Mouse (Mus musculus) hindbrain, embryonic 14.5 days (tissue): ENCODE data around the gene Zmym1. TPM values are rescaled to one million over a fixed set of nuclear protein-coding genes. Genes with fewer than 3 reads are reported as not detected.
A peak's percentile ranks its signal among the peaks of the same experiment; 100 is the strongest.
"Not testable (repeated sequence)": the region's sequence is repeated elsewhere in the genome, so short reads cannot be mapped to it uniquely, and the experiment has no call there.

ENCODE experiments used
- ATAC-seq: fragments of 200-750 bp; cut with Nextera tagmentation; 2 replicates; pipeline ENCODE4 v1.8.0; 2017; ENCODE audit warnings: moderate number of reproducible peaks, mild to moderate bottlenecking, moderate TSS enrichment, moderate library complexity; ENCODE audit not compliant: low FRiP score
- DNase-seq: peaks from one replicate; pipeline ENCODE4 v3.0.0-alpha.2; 2015; ENCODE audit warnings: low spot score
- H3K27ac ChIP-seq: fragments of 300-500 bp; sonication (generic); 2 replicates; pipeline ENCODE4 v1.5.1; 2014; ENCODE audit warnings: mild to moderate bottlenecking, moderate library complexity
- H3K27me3 ChIP-seq: fragments of 300-500 bp; sonication (generic); 2 replicates; pipeline ENCODE4 v1.6.1; 2014; ENCODE audit warnings: mild to moderate bottlenecking, low read length, mixed read lengths; ENCODE audit not compliant: control insufficient read depth, insufficient read depth
- H3K36me3 ChIP-seq: fragments of 300-500 bp; sonication (generic); replicated peaks from 2 replicates; pipeline ENCODE4 v1.6.1; 2014; ENCODE audit not compliant: control insufficient read depth, insufficient read depth
- H3K4me1 ChIP-seq: fragments of 300-500 bp; sonication (generic); replicated peaks from 2 replicates; pipeline ENCODE4 v1.6.1; 2014; ENCODE audit warnings: antibody characterized with exemption, low read length, mixed read lengths; ENCODE audit not compliant: control insufficient read depth, insufficient read depth
- H3K4me2 ChIP-seq: fragments of 300-500 bp; sonication (generic); replicated peaks from 2 replicates; pipeline ENCODE4 v1.6.1; 2014; ENCODE audit warnings: mild to moderate bottlenecking, moderate library complexity
- H3K4me3 ChIP-seq: fragments of 300-500 bp; sonication (generic); replicated peaks from 2 replicates; pipeline ENCODE4 v1.5.1; 2014; ENCODE audit warnings: mild to moderate bottlenecking, low read length
- H3K9ac ChIP-seq: fragments of 300-500 bp; sonication (generic); 2 replicates; pipeline ENCODE4 v1.6.1; 2014
- H3K9me3 ChIP-seq: fragments of 300-500 bp; sonication (generic); 2 replicates; pipeline ENCODE4 v1.6.1; 2016; ENCODE audit warnings: low read length; ENCODE audit not compliant: control insufficient read depth
- WGBS: fragments of 180-500 bp; shearing (Covaris S2); extraction: QIAGEN DNeasy Blood & Tissue Kit; methylation state at CpG from one replicate; pipeline ENCODE4 v1.1.7; 2014; 5-methylcytosine and 5-hydroxymethylcytosine counted together
- polyA plus RNA-seq: library from polyadenylated mRNA; unstranded; fragments of >200 nt; fragmentation: Nextera tagmentation; extraction: Ambion mirVana; gene quantifications from 2 replicates; pipeline ENCODE4 v1.2.1, GENCODE M21; 2014

Zmym1 gene
- polyA plus RNA-seq, 1 experiment from 2014 or later, result 31.6 TPM

DNA sequence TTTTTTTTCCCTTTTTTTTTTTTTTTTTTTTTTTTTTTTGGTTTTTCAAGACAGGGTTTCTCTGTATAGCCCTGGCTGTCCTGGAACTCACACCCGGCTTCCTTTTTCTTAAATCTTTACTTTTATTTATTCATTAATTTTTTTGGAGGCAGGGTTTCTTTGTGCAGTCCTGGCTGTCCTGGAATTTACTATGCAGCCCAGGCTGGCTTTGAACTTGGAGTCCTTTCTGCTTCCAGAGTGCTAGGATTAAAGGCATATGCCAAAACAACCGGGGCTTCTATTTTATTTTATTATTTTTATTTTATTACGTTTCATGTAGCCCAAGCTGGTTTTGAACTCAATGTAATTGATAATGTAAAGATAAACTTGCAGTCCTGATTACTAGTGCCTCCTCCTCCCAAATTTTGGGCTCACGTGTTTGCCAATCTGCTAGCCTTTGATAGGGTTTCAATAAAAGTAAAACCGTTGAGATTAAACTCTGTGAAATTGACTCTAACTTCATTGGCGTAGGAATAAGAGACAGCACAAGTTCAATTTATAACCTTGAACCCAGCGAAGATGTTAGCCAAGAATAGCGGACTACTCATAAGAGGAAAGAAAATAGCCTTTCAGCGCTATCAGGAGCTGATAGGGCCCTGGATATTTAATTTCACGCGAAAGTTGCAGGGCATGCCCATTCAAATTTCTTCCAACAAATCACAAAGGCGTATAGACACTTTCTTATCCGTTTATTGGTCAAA is 40.4 kb downstream of the Zmym1 start:
- Histone ChIP-seq H3K27me3 (no peaks in the 10 kb centered on the region), H3K4me3 (peak overlapping the region; percentile 100), H3K9ac (no peak overlapping the region), H3K4me1 (peaks cover 27% of the 10 kb centered on the region), H3K36me3 (peaks cover 27% of the 10 kb centered on the region), H3K9me3 (no peaks in the 10 kb centered on the region), H3K4me2 (peak overlapping the region; percentile 56), H3K27ac (no peak overlapping the region)
- DNase-seq, result no peak
- 13% methylated on average over 13 of the region's 13 CpGs for WGBS
- ATAC-seq, result no peak

DNA sequence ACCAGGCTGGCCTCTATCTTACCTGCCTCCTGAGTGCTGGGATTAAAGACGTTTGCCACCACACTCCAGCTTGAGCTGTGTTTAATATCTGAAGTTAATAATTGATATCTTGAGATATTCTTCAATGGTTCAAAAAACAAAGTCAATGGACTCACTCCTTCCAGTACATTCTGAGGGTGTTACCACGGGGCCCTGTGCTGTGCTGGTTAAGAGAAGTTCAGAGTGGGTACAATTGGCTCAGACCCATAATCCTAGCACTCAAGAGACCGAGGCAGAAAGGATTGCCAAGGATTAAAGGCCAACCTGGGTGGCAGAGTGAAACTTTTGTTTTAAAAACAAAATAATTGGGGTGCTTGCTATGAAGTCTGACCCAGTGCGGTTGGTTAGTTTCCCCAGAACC is 44.6 kb downstream of the Zmym1 start:
- H3K9ac ChIP-seq, result no peak overlapping the region
- DNase-seq (no peak), ATAC-seq (no peak)
- H3K4me1 ChIP-seq, result 0 out of 2 replicates have a peak, but pooled peaks cover 7% of the 10 kb centered on the region
- WGBS, result 94% methylated on average over 4 of the region's 4 CpGs
- H3K9me3 ChIP-seq, result no peaks in the 10 kb centered on the region
- H3K36me3 ChIP-seq, result no peaks in the 10 kb centered on the region
- H3K27ac ChIP-seq, result no peak overlapping the region
- no peak overlapping the region for H3K4me2 ChIP-seq
- H3K4me3 ChIP-seq, result no peak overlapping the region
- no peaks in the 10 kb centered on the region for H3K27me3 ChIP-seq

DNA sequence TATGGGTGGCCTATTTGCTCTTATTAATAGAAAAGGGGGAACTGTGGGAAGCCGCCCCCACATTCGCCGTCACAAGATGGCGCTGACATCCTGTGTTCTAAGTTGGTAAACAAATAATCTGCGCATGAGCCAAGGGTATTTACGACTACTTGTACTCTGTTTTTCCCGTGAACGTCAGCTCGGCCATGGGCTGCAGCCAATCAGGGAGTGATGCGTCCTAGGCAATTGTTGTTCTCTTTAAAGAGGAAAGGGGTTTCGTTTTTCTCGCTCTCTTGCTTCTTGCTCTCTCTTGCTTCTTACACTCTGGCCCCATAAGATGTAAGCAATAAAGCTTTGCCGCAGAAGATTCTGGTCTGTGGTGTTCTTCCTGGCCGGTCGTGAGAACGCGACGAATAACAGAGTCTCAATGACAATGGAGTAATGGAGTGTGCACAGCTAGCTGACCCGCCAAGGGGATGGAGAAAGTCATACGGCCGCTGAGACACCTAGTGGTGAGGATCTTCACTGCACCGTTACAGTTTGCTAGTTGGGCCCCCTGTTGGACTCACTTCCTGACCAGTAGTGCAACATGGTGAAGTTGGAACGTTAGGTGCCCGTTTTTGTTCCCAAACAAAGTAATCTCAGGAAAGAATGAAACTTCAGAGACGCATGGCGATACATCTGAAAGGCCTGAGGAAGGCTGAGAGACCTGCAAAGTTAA is 45.5 kb downstream of the Zmym1 start:
- not testable (repeated sequence) for H3K9me3 ChIP-seq, H3K9ac ChIP-seq, H3K27me3 ChIP-seq, H3K4me1 ChIP-seq, H3K36me3 ChIP-seq
- Histone ChIP-seq H3K4me3 (peak overlapping the region; percentile 28), H3K27ac (peak overlapping the region; percentile 71; the same call in 1 of the 2 replicates), H3K4me2 (peak overlapping the region; percentile 46)
- ATAC-seq (peak; percentile 90; the same call in 1 of the 2 replicates), DNase-seq (peak; percentile 90)
- 14% methylated on average over 14 of the region's 26 CpGs for WGBS

GRCm38 (mm10) chr4:127005113-127005936 is 55.6 kb downstream of the Zmym1 start:
- ATAC-seq (peak; percentile 80), DNase-seq (peak; percentile 79)
- no peaks in the 10 kb centered on the region for H3K36me3 ChIP-seq
- peak overlapping the region; percentile 56 for H3K9ac ChIP-seq
- no peaks in the 10 kb centered on the region for H3K9me3 ChIP-seq
- H3K27me3 ChIP-seq, result no peaks in the 10 kb centered on the region
- H3K27ac ChIP-seq, result peak overlapping the region; percentile 84
- H3K4me3 ChIP-seq, result peak overlapping the region; percentile 24
- peak overlapping the region; percentile 59 for H3K4me2 ChIP-seq
- peaks cover 15% of the 10 kb centered on the region for H3K4me1 ChIP-seq
- WGBS, result 13% methylated on average over 25 of the region's 25 CpGs

GRCm38 (mm10) chr4:127004384-127004783 is 56.6 kb downstream of the Zmym1 start:
- no peaks in the 10 kb centered on the region for H3K36me3 ChIP-seq
- H3K4me3 ChIP-seq, result no peak overlapping the region
- ATAC-seq, result no peak
- peak overlapping the region; percentile 56 for H3K9ac ChIP-seq
- 85% methylated on average over 3 of the region's 3 CpGs for WGBS
- peaks cover 15% of the 10 kb centered on the region for H3K4me1 ChIP-seq
- H3K9me3 ChIP-seq, result no peaks in the 10 kb centered on the region
- H3K27me3 ChIP-seq, result no peaks in the 10 kb centered on the region
- peak overlapping the region; percentile 84 for H3K27ac ChIP-seq
- DNase-seq, result no peak
- peak overlapping the region; percentile 59; the same call in 1 of the 2 replicates for H3K4me2 ChIP-seq

GRCm38 (mm10) chr4:127000601-127001105 is 60.3 kb downstream of the Zmym1 start:
- 38% methylated on average over 8 of the region's 8 CpGs for WGBS
- Histone ChIP-seq H3K27me3 (no peaks in the 10 kb centered on the region), H3K4me2 (peak overlapping the region; percentile 4; the same call in 1 of the 2 replicates), H3K4me3 (no peak overlapping the region), H3K9ac (no peak overlapping the region), H3K36me3 (no peaks in the 10 kb centered on the region), H3K4me1 (peaks cover 14% of the 10 kb centered on the region), H3K9me3 (no peaks in the 10 kb centered on the region), H3K27ac (0 out of 2 replicates have a peak overlapping the region, but pooled peaks have one; percentile 21)
- no peak for ATAC-seq
- no peak for DNase-seq

DNA sequence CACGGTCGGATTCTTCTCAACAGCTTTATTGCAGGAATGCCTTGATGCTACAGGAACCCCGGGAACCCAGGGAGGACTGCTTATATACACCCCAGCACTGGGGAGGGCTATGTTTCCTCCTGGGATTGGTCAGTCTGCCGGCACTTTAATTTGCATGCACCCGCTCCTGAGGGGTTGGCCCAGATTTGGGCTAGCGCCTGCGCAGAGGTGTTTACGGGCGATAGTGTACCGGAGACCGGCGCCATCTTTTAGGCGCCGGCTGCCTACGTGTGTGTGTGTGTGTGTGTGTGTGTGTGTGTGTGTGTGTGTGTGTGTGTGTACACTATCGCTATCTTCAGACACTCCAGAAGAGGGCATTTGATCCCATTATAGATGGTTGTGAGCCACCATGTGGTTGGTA is 61.6 kb downstream of the Zmym1 start:
- H3K27me3 ChIP-seq, H3K4me3 ChIP-seq, DNase-seq, H3K9me3 ChIP-seq, H3K4me1 ChIP-seq, H3K9ac ChIP-seq, H3K36me3 ChIP-seq, ATAC-seq, H3K4me2 ChIP-seq, H3K27ac ChIP-seq: not testable (repeated sequence)
- 97% methylated on average over 16 of the region's 16 CpGs for WGBS
